Mouse (Mus musculus): ENCODE results near the gene Aff2.

DNA sequence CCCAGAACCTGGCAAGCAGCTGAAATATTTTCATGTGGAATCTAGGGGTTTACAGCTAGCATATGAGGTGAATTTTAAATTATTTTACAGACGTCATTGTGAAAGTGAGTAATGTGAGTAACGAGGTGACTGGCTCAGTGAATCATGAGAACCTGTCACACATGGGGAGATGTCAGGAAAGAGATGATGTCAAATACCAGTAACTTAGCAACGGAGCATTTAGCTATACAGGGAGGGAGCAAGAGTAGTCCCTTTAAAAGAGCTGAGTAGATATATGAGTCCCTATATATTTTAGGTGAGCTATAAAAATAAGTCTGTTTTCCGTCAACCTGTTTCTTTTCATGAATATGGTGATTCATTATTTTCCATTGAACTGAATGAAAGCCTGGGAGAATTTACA, 338.7 kb downstream of the Aff2 start:
- TF ChIP-seq CTCF (IDR thresholded peaks at IDR 0.05; ENCODE audit: control insufficient read depth, insufficient read depth, insufficient replicate concordance, low read depth, low read length) (no peak), POLR2A (IDR thresholded peaks at IDR 0.05; ENCODE audit: control insufficient read depth, low read depth, low read length) (no peak)

Measured in testis, adult 2 months (tissue).